Mouse (Mus musculus): Measurements from ENCODE around the gene Col5a2.
A peak's percentile ranks its signal among the peaks of the same experiment; 100 is the strongest.
"Not testable (repeated sequence)": the region's sequence is repeated elsewhere in the genome, so short reads cannot be mapped to it uniquely, and the experiment has no call there.

The Col5a2 gene

DNA sequence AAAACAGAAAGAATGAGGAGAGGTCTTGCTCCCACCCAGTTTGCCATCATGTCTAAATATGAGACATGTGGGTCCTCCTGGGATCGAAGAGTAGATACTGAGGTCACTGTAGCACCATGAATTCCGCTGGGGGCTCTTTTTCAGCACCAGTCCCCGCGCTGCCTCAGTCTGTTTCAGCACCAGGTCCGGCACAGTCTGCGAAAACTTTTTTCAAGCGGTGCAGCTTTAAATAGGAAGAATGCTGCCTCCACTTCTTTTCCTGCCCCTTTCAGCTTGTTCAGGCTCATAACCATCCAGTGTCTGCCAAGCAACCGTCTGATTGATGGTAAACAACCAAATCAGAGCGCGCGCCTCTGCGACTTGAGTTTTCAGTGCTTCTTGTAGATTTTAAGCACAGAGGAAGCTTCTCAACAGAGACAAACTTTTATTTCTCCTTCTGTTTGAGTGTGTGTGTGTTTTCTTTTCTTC is at the start of gene Col5a2:
TSS of gene Col5a2 (minus strand) at position 418 of the 468 bp plus-strand sequence.
- peak; percentile 61 to 65 for DNase-seq

DNA sequence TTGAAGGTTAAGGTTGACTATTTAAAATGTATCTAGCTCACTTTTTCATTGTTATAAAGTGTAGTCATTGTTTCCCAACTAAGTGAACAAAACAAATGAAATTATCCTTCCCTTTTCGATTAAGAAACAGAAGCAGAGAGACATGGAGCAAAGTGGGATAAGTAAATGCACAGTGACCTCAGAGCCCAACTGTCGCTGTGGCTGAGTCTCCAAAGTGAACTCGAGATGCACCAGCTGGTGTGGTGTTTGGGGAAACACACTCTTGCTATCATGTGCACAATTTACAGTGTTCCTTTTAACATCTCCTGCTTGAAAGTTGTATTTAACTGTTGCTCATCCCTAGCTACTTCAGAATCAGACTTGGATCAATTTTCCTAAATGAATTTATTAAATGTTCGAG is 47.4 kb upstream of the Col5a2 start:
- DNase-seq: no peak

DNA sequence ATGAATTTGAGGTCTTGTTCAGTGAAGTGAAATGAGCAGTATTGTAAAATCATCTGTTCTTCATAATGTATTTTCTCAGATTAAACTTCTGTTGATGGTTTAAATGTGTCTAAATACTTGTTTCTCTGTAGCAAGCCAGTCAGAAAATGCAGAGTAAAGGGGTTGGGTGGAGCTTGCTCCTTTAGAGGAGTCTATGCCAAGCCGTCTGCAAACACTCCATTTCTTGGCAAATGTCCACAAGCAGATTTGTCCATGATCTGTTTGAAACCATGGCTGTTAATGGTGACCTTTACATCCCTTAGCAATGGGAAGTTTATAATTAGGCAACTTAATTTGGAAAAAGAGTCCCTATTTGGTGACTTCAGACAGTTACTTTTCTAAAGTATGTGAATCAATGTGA is 38.8 kb upstream of the Col5a2 start:
- no peak for DNase-seq

DNA sequence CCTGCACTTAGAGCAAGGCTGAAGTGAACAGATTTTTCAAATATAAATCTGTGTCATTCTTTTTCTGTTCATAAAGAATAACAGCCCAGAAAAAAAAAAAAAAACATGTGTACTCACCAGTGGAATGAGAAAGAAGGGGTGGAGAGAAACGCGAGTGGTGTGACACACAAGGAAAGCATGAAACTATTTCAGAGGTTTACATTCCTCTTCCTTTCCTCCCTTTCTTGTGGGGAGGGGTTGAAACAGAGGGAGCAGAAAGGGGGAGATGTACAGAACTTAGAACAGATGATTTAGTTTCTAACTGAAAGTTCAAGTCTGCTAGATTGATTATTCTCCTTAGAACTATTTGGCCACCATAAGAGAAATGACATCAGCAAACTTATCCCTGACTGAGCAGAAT is 38.1 kb upstream of the Col5a2 start:
- DNase-seq: no peak

DNA sequence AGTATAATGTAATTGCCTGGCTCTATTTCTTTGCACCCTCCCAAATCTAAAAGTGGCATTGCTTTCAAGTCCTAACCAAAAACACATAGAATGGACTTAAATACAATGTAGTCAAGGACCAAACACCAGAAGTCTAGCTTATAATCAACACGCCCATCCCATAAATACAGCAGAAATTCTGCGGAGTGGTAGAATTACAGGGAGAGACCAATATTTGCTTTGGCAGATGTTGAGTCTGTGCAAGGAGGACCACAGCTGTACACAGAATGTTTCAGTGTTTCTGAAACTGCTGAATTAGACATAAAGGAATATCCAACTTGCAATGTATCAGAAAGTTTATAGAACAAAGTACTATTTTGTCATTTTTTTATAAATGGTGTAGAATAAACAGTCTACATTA is 28.4 kb upstream of the Col5a2 start:
- no peak for DNase-seq

DNA sequence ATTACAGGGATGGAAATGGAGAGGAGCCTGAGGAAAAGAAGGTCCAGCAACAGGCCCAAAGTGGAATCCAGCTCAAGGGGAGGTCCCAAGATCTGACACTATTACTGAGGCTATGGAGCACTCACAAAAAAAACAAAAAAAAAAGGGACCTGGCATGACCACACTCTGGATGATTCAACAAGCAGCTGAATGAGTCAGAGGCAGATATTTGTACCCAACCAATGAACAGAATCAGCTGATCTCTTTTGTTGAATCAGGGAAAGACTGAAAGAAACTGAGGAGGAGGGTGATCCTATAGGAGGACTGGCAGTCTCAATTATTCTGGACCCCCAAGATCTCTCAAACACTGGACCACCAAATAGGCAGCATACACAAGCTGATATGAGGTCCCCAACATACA is 24.4 kb upstream of the Col5a2 start:
- DNase-seq: not testable (repeated sequence)

DNA sequence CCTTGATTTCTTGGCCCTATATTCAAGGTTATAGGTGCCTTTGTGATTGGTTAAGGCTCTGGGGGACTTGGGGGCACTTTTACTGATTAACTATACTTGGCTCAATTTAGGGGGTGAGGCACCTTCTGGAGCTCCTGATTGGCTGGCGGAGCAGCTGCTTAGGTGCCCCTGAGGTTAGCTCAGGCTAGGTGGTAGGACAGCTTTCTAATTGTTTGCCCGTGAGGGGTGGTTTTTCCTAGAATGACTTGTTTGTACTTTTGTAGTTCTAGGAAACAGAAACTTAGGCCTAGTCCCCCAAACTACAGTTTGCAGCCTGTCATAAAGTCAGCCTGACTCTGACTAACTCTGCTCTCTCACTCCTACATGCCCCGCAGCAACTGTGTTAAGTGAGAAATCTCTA is 20.5 kb upstream of the Col5a2 start:
- peak; percentile 4 to 54 for DNase-seq

DNA sequence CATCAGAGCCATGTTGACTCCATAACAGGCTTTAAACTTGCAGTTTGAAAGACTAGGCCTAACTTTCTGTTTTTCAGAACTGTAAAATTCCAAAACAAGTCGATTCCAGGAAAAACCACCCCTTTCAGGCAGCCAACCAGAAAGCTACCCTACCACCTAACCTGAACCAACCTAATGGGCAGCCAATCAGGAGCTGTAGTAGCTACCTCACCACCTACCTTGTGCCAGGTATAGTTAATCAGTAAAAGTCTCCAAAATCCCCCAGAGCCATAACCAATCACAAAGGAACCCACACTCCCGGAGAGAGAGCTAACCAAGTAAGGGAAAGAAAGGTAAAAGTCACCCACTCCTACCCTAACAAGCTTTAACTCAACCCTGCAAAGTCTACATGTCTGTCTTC is 18.4 kb upstream of the Col5a2 start:
- DNase-seq: peak in 1 of 2 experiments; percentile 34

DNA sequence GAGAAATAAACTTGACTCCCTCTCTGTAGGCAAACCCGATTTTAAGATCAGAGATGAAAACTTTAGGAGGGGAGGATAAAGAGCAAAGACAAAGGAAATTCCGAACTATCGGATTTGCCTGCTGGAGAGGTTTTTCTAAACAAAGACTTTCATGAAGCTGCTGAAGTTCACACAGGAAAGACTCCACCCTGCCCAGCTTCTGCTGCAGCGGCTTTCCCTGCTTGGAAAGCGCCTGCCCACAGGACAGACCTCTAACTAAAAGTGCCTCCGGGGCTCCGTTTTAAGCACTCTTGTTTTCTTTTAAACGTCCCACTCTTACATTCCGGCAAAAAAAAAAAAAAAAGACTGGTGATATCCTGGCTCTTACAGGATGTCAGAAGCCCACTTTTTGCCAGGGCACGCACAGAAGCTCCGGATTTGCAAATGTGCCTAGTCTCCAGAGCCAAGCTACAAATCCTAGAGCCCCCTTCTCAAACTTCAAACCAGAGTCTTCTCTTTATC is 791 bp downstream of the Col5a2 start:
- peak; percentile 25 to 39 for DNase-seq

DNA sequence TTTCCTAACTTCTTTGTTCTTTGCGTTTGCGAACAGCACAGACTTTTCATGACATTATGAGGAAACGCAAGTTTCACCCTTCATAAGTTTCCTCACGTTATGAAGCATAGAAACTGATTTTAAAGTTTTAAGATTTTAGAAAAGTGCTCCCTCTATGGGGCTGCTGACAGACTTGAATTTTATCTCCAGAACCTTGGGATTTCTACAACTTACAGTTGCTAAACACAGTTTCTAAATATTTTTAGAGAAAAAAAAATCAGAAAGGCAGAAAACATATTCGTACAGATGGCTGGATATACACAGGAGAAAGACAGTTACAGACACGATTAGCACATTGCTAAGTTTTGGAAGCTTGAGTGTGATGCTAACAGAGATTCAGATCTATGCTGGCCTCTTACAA is 1.6 kb downstream of the Col5a2 start:
- DNase-seq: no peak

DNA sequence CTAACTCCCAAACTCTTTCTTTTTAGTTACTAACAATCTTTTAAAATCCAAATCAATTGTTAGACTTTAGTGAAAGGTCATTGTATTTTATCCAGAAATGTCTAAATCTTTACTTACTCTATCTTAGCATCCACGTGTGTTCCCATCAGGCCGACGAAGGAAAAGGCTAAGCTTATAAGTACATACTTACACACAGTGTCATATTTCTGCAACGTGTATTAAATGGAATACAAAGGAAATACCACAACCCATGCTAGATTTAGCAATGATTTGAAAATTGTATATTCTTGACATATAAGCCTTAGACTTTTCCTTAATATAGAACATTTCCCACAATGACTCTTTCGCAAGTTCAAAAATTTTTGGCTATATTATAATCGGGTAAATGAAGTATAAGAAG is 2.6 kb downstream of the Col5a2 start:
- no peak for DNase-seq

DNA sequence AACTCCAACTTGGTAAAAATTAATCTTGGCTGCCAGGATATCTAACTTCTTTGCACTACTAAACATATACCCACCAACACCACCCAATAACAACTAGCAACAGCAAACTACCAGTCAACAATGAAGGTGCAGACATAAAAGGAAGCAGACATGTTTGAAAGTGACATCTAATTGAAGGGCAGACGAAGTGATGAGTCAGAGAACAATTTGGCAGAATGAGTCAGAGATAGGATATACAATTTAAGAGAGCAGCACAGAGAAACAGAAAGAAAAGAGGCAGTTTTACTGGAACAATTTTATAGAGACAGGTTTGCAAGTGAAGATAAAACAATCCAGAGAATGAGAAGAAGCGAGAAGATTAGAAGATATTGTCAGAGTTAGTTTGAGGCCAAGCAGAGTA is 8.1 kb downstream of the Col5a2 start:
- DNase-seq: no peak

DNA sequence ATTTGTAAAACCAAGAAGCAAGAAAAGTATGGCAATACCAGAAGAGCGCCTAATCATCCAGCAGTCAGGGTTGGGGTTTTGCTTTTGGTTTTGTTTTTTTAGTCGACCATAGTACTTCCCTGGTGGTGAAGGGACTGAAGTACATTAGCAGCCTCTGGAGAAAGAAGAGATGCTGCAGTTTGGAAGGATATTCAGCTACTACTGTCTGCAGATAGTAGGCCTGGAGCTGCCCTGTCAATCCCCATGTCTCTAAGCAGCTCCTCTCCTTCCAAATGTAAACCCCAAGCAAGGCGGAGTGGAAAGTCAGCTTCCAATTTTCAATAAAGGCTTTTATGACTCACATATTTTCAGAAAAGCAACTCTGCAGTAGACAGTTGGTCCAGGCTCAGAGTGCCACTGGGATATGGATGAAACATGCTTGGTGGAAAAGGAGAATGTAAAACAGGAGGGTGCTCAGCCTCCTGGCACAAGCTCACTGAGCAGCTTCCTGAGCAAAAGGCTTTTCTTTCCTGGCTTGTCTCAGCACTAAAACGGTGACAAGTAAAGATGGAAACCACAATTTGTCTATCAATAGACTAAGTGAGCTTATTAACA is 10.9 kb downstream of the Col5a2 start:
- DNase-seq: no peak

DNA sequence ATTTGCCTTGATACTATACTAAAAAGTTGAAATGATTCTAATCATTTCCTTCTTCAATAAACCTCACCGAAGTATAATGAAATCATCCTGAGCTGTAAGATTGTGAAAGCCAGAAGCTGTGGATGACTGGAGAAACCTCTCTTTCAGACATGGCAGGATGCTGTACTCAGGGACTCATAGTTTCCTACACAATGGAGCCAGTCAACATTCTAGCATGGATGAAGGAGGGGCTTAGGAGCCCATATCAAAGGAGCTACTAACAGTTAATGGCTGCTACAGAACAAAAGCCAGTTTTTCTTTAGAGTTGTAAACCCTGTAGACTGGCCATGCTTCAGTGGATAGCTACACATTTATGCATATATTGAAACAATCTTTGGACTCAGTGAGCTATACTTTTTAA is 12.6 kb downstream of the Col5a2 start:
- no peak for DNase-seq

DNA sequence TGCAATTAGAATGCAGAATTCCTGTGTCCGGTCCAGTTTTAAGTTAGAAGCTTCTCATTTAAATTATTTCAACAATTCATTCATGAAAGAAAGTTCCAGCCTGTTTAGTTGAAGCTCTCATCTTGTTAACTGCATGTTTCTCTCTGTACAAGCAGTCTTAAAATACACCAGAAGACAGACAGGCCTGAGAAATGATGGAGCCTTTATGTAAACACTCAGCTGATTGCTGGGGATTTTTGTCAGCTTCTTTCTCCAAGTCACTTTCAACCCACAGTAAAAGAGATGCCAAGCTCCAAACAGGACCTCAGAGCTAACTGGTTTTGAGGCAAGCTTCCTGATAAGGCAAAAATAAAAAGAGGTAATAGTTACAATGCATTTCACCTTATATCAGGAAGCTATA is 14.8 kb downstream of the Col5a2 start:
- DNase-seq: no peak

DNA sequence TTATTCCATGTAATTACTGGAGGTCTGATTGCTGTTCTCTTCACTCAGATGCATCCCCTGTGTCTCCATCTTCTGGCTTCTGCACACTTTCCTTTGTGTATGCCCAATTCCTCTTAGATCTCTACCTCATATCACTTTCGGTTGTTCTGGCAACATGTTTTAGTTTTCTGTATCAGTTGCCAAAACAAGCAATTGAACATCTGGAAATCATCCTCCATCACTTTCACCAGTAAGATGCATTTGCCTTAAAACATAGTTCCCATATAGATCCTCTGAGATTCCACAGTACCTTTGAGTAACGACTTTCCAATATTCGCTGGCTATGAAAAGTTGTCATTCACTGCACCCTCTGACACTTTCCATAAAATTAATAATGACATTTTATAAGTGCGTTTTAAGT is 20.1 kb downstream of the Col5a2 start:
- no peak for DNase-seq

DNA sequence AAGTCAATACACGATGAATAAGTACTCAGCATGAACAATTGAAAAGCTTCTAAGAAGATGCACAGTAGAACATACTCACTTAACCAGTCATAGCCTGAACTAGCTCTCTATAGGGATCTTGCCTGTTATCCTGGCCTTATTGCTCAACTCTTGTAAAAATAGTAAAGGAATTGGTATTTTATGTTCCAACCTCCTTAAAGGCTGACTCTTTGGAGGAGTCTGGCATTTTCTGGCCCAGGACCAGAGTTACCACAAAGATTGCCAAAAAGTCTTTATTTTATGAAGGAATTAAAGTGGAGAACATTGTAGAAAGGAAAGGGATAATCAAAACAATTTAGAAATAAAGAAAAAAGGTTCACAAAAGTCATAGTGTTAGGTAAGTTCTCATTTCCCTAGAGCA is 21.2 kb downstream of the Col5a2 start:
- DNase-seq: no peak

DNA sequence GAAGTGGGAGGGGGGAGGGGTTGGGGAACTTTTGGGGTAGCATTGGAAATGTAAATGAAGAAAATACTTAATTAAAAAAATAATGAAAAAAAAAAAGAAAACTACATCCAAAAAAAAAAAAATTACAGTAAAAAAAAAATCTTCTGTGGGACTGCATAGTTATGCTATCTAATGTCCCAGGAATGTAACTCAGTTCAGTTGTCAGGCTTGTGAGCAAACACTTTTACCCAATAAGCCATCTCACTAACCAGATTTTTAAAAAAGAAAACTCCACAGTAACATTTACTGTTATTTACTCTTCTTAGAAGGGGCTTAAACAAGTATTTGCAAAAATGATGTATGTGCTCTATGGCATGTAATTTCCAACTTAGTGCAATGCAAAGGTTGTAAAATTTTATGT is 24.0 kb downstream of the Col5a2 start:
- no peak for DNase-seq

DNA sequence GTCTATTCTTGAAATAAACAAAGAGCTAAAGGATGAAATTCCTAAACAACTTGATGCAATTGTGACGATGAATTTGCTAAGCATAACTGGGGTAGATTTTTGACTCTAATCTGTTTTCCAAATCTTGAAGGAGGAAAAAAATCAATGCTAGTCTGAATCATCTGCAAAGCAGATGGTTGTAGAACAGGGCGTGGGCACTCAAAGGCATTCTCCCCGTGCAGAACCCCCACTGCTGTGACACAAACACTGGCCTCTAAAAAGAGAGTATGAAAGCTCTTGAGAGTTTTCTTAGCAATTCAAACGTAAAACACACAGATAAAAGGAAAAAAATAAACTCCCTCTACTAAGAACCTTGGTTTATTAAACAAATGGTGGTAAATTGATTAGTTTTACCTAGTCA is 30.3 kb downstream of the Col5a2 start:
- DNase-seq: no peak

DNA sequence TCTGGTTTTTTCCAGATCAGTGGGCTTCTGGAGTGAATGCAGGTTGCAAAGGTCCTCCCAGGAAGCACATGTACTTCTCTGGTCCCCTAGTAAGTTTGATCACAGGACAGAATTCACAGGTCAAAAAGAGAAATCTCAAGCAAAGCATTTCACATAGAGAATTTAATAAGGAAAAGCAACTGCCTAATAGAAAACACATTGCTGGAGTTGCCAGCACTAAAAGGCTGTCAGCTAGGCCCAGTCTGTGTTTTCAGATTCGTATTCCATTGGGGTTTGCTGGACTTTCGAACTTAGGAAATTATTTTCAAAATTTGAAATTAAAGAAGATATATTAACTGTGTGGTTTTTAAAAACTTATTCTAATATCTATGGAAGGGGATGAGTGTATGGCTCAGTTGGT is 42.3 kb downstream of the Col5a2 start:
- DNase-seq: no peak

DNA sequence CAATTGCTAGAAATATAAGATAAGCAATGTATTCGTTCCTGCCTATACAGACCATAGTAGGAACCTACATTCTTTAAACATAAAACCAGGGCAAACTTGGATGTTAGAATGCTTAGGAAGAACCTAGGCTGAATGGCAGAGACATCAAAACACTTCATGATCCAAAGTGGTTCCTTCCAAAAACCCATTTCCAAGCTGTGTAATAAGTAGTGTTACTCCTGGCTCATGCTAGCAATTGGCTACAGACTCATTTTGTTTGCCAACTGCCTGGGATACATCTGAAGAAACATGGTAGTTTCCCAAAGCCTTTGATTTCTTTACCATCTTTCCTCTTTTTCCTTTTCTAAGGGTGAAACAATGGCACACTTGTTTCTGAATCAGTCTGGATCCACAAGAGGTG is 47.3 kb downstream of the Col5a2 start:
- no peak for DNase-seq

DNA sequence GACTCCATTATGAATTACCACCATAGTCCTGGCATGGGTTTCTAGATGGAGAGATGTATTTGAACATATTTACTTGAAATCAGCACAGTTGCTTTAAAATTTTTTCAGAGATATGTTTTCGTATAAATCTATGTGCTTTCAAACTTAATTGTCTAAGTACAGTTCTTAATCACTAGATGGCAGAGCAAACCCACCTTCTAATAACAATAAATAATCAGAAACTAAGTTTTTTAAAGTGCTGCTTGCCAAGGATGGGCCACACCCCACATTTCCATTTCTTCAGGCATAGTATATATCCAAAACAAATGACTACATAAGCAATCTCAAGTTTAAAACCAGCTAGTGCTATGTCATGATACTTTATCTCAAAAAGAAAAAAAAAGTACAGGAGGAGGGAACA is 54.2 kb downstream of the Col5a2 start:
- DNase-seq: no peak

DNA sequence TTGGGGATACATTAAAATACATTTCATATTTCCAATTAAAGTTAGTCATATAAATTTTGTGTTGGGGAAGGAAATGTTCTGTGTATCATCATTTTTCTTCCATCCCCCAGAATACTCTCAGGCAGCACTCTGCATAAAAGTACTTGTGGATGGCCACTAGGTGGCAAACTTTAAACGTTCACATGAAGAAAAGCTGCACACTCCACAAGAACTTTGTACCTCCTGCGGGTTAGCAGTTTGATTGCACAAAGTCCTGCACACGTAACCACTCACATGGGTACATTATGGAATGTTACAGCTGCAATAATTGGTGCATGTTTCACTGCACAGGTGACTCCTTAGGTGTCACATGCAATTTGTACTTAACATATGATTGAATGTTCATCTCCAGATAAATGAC is 71.2 kb downstream of the Col5a2 start:
- peak; percentile 41 for DNase-seq

DNA sequence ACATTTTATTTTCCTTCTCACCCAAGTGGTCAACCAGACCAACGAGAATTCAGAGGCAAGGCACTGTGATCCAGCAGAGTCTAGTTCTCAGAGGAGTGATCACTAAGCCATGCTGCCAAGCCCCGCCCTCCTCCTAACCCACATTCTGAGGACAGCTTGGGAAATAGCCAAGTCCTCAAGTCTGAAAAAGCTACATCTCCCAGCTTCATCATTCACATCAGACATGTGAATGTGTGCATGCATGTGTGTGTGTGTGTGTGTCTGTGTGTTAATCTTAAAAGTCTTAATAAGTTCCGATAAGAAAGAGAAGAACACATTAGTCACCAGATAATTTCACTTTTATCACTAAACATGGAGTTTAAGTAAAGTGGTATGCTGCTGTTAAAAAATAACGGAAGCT is 72.6 kb downstream of the Col5a2 start:
- DNase-seq: peak; percentile 50 to 53

DNA sequence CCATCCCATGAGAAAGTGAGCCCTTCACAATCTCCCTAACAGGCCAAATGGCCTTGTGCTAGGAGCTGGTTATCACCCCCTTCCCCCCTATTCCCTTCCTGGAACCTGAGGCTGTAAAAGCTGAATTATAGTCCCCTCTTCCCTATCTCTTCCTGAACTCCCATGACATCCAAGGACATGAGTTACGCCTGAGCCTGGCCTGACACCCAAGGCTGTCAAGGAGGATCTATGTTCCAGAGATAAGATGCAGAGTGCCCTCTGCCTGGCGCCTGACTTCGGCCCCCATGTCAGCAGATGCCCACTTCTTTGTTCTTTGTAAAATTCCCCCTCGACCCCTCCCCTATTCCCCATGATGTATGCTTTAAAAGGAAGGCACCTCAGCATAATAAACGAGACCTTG is 73.9 kb downstream of the Col5a2 start:
- DNase-seq: not testable (repeated sequence)

All from kidney, postnatal 25 days (tissue).